Mouse (Mus musculus) MEL (cell line): ENCODE results near the gene Mcu. TPM values are rescaled to one million over a fixed set of nuclear protein-coding genes. Genes with fewer than 3 reads are reported as not detected.

Experiments
- DNase-seq: peaks from one replicate; pipeline ENCODE4 v3.0.0; 2011; ENCODE audit warnings: low read depth, low spot score
- H3K27ac ChIP-seq: 2 replicates; pipeline ENCODE4 v1.5.1; 2012; ENCODE audit warnings: low read depth, mild to moderate bottlenecking, control low read depth, low read length, moderate library complexity; ENCODE audit not compliant: control insufficient read depth
- H3K27me3 ChIP-seq, 2 experiments: fragments of 150-350 bp in 1 of 2; sonication (generic) in 1 of 2; 2 replicates each; pipeline ENCODE4 v1.6.1; 2012; ENCODE audit warnings: low read length in 2 of 2, mild to moderate bottlenecking in 2 of 2, improper control_type of control experiment in 1 of 2, moderate library complexity in 1 of 2; ENCODE audit not compliant: insufficient read depth in 2 of 2, control insufficient read depth in 1 of 2
- H3K36me3 ChIP-seq, 2 experiments: 2 replicates each; pipeline ENCODE4 v1.6.1; 2012 to 2014; ENCODE audit warnings: low read length in 2 of 2, improper control_type of control experiment in 1 of 2, inconsistent platforms in 1 of 2, mild to moderate bottlenecking in 1 of 2; ENCODE audit not compliant: insufficient read depth in 2 of 2, control insufficient read depth in 1 of 2
- H3K4me1 ChIP-seq, 2 experiments: fragments of 150-350 bp in 1 of 2; sonication (generic) in 1 of 2; 2 replicates each; pipeline ENCODE4 v1.6.1; 2012; ENCODE audit warnings: low read length in 2 of 2, improper control_type of control experiment in 1 of 2, mild to moderate bottlenecking in 1 of 2; ENCODE audit not compliant: insufficient read depth in 2 of 2, control insufficient read depth in 1 of 2
- H3K4me3 ChIP-seq, 2 experiments: fragments of 150-350 bp in 1 of 2; sonication (generic) in 1 of 2; 2 replicates each; pipeline ENCODE4 v1.5.1; 2012; ENCODE audit warnings: low read depth in 2 of 2, low read length in 2 of 2, mild to moderate bottlenecking in 2 of 2, moderate library complexity in 2 of 2, control low read depth in 1 of 2, improper control_type of control experiment in 1 of 2; ENCODE audit not compliant: control insufficient read depth in 1 of 2, insufficient read depth in 1 of 2
- H3K79me2 ChIP-seq: 2 replicates; pipeline ENCODE4 v1.6.1; 2012; ENCODE audit warnings: mild to moderate bottlenecking, low read length, moderate library complexity; ENCODE audit not compliant: control insufficient read depth, poor library complexity, insufficient read depth
- H3K9ac ChIP-seq: 2 replicates; pipeline ENCODE4 v1.6.1; 2012; ENCODE audit warnings: low read depth, mild to moderate bottlenecking, control low read depth, low read length, moderate library complexity; ENCODE audit not compliant: control insufficient read depth, poor library complexity, severe bottlenecking
- H3K9me3 ChIP-seq: fragments of 150-350 bp; sonication (generic); replicated peaks from 2 replicates; pipeline ENCODE4 v1.6.1; 2012; ENCODE audit warnings: mild to moderate bottlenecking, low read length, improper control_type of control experiment, moderate library complexity; ENCODE audit not compliant: insufficient read depth
- CHD2 ChIP-seq: IDR thresholded peaks from 2 replicates; pipeline ENCODE4 v1.6.1; 2011; ENCODE audit warnings: low read length, improper control_type of control experiment
- ELF1 ChIP-seq: IDR thresholded peaks from 2 replicates; pipeline ENCODE4 v1.6.1; 2014; ENCODE audit warnings: low read depth, mild to moderate bottlenecking, inconsistent platforms, low read length, improper control_type of control experiment, moderate library complexity
- GABPA ChIP-seq: IDR thresholded peaks from 2 replicates; pipeline ENCODE4 v1.6.1; 2012; ENCODE audit warnings: low read depth, mild to moderate bottlenecking, inconsistent platforms, low read length, improper control_type of control experiment, moderate library complexity
- KAT2A ChIP-seq: conservative IDR thresholded peaks from 2 replicates; pipeline ENCODE4 v1.6.1; 2012; ENCODE audit warnings: low read depth, low read length, improper control_type of control experiment, inconsistent platforms
- MAFK ChIP-seq: IDR thresholded peaks from 2 replicates; pipeline ENCODE4 v1.6.1; 2011; ENCODE audit warnings: low read depth, mild to moderate bottlenecking, low read length, improper control_type of control experiment, borderline replicate concordance
- MAX ChIP-seq: IDR thresholded peaks from 2 replicates; pipeline ENCODE4 v1.6.1; 2011; ENCODE audit warnings: low read length, improper control_type of control experiment
- MAZ ChIP-seq: IDR thresholded peaks from 2 replicates; pipeline ENCODE4 v1.6.1; 2012; ENCODE audit warnings: low read depth, mild to moderate bottlenecking, inconsistent platforms, low read length, improper control_type of control experiment
- MEF2A ChIP-seq: IDR thresholded peaks from 2 replicates; pipeline ENCODE4 v1.6.1; 2014; ENCODE audit warnings: low read depth, mild to moderate bottlenecking, inconsistent platforms, low read length, improper control_type of control experiment; ENCODE audit not compliant: poor library complexity, insufficient replicate concordance, severe bottlenecking; ENCODE audit errors: extremely low read depth
- MYC ChIP-seq: IDR thresholded peaks from 2 replicates; pipeline ENCODE4 v1.6.1; 2011; ENCODE audit warnings: low read depth, mild to moderate bottlenecking, low read length, improper control_type of control experiment, moderate library complexity
- NELFE ChIP-seq: IDR thresholded peaks from 2 replicates; pipeline ENCODE4 v1.6.1; 2011; ENCODE audit warnings: low read depth, low read length, improper control_type of control experiment
- RAD21 ChIP-seq: IDR thresholded peaks from 2 replicates; pipeline ENCODE4 v1.6.1; 2011; ENCODE audit warnings: mild to moderate bottlenecking, low read depth, low read length, improper control_type of control experiment
- RCOR1 ChIP-seq: IDR thresholded peaks from 2 replicates; pipeline ENCODE4 v1.6.1; 2012; ENCODE audit warnings: low read depth, mild to moderate bottlenecking, inconsistent platforms, low read length, improper control_type of control experiment
- ZC3H11A ChIP-seq: IDR thresholded peaks from 2 replicates; pipeline ENCODE4 v1.6.1; 2012; ENCODE audit warnings: low read depth, mild to moderate bottlenecking, inconsistent platforms, low read length, improper control_type of control experiment
- ZMIZ1 ChIP-seq: IDR thresholded peaks from 2 replicates; pipeline ENCODE4 v1.6.1; 2012; ENCODE audit warnings: low read depth, mild to moderate bottlenecking, inconsistent platforms, low read length, improper control_type of control experiment, moderate library complexity
- polyA plus RNA-seq, 2 experiments: library from polyadenylated mRNA; stranded (reverse) in 1 of 2; unstranded in 1 of 2; fragments of >175 nt in 1 of 2; fragments of >200 nt in 1 of 2; gene quantifications; 2 replicates each; pipeline versions ENCODE4 v1.2.1 to v1.2.4; 2012; ENCODE audit warnings: low replicate concordance in 2 of 2, low read depth in 1 of 2; ENCODE audit not compliant: insufficient read length in 2 of 2, insufficient read depth in 1 of 2, missing spikeins in 1 of 2
- total RNA-seq: library from RNA; depleted of rRNA; stranded (reverse); fragments of 300-350 nt; gene quantifications from 2 replicates; pipeline ENCODE4 v1.2.3, GENCODE M21; 2012; rRNA removed

The Mcu gene
- total and polyA plus RNA-seq, 3 experiments = 7.7 to 9.4 TPM; not detected in 1

DNA sequence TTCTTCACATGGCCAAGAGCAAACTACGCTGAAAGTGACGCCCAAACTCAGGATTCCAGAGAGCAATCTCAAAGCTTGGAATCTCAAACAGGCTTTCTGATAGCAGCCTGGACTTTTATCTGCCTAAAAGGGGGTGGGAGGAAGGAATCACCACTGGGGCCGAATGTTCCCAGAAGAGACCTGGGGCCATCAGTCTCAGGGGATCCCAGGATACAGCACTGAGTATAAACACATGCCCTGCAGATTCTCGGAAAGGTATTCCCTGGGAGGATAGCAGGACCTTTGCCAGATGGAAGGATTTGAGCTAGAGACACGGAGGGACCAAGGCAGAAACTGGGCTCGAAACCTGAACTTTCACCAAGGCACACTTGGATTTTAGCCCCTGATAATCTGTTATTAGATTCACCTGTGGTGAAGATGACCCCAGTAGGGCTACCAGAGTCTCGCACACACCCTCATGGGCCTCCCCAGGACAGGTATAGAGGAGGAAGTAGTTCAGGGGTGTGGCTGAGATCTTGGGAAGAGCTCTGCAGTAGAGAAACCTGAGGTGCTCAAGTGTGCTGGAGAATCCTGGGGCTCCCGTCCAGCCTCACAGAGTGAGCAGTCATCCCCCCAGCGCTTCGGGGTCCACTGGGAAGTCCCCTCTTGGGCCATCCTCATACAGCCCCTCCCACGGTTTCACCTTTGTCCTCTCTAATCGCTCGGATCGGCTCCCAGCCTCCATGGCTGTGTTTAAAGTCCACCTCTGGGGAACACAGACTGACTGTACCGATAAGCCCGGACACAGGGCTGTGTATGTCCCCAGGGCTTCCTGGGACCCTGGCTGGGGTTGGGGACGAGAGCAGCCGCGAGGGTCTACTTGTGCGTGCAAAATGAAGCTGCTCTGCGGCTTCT lies 213.3 kb downstream of the Mcu start, which contains the start of gene Pla2g12b:
TSS of gene Pla2g12b (plus strand) at position 762 of the 894 bp plus-strand sequence.
- H3K36me3 ChIP-seq = no peaks in the 10 kb centered on the region
- no peak within 1 kb of the TSS for H3K27ac ChIP-seq
- H3K79me2 ChIP-seq = no peaks in the 10 kb centered on the region
- no peak within 1 kb of the TSS for H3K9ac ChIP-seq
- no peak for DNase-seq
- no peak within 1 kb of the TSS for H3K4me3 ChIP-seq
- TF ChIP-seq ZC3H11A (no peak), NELFE (no peak), ELF1 (no peak), GABPA (no peak), MAZ (no peak), ZMIZ1 (no peak), MAFK (no peak), MYC (no peak), RAD21 (no peak), KAT2A (no peak), CHD2 (no peak), RCOR1 (no peak), MEF2A (no peak), MAX (no peak)
- TF ChIP-seq, all 39 proteins: peak for 0
- no peaks in the 10 kb centered on the region for H3K9me3 ChIP-seq
- no peaks in the 10 kb centered on the region for H3K4me1 ChIP-seq
- peaks cover 0 to 2% of the 10 kb centered on the region in 2 experiments; a peak in 3 of 4 replicates for H3K27me3 ChIP-seq

Other genes starting within 250 kb of the Mcu start
- gene Gm10273, start 221.1 kb downstream of the Mcu start, total RNA-seq = 17.6 and 28.6 TPM in 2 replicates
- gene Gm10273, start 221.1 kb downstream of the Mcu start, polyA plus RNA-seq = 100 to 1,000 TPM in 1 of 2 experiments, 10 to 100 TPM in 1; 16.6 to 132 TPM
- not detected in 2 replicates for gene Pla2g12b, start 213.0 kb downstream of the Mcu start, total RNA-seq
- gene Pla2g12b, start 213.0 kb downstream of the Mcu start, polyA plus RNA-seq = not detected
- not detected in 2 replicates for gene Oit3, start 174.9 kb downstream of the Mcu start, total RNA-seq
- gene Oit3, start 174.9 kb downstream of the Mcu start, polyA plus RNA-seq = under 1 TPM in 1 of 2 experiments, not detected in 1; 0.07 TPM
- gene Gm10322, start 629 bp downstream of the Mcu start, total RNA-seq = 0.58 TPM in 1 of 2 replicates, not detected in the other
- gene Gm10322, start 629 bp downstream of the Mcu start, polyA plus RNA-seq = not detected
- 16.9 and 18.0 TPM in 2 replicates for gene Micu1, start 85.8 kb upstream of the Mcu start, total RNA-seq
- 10 to 100 TPM in 1 of 2 experiments, not detected in 1; 26.8 TPM for gene Micu1, start 85.8 kb upstream of the Mcu start, polyA plus RNA-seq